Mouse (Mus musculus): ENCODE measurements around the gene Pik3ap1.
"Not testable (repeated sequence)": the region's sequence is repeated elsewhere in the genome, so short reads cannot be mapped to it uniquely, and the experiment has no call there.

Pik3ap1 gene

DNA sequence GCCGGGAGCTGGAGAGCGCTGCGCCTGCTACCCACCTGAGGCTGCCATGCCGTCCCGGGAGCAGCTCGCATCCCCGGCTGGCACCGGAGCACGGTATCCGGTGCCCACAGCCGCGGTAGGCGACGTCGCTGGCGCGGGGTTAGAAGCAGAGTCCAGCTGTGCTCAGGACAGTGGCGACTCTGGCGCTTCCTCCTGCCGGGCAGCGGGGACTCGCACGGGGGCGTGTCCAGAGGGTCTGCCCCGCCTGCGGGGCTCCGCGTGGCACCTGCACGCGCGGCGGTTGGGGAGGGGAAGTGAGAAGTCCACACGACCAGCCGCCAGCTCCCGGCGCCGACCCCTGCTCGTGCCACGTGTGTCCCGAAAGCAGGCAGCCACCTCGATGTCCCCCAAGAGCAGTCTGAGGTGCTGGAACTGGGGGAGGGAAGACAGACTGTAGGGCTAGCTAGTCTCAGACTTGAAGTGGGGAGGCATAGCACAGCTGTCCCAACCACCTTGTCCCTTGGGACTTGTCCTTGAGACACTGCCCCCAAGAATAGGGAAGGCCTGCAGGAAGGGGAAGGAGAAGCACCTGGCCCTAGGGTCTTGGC lies at the start of gene Pik3ap1:
Pik3ap1 (minus strand) TSS at position 181 of the 587 bp plus-strand sequence.
- DNase-seq (ENCODE audit: extremely low spot score, low read depth, low spot score): no peak

- DNase-seq (ENCODE audit: extremely low spot score, low read depth, low spot score): not testable (repeated sequence)
Observed at GRCm38 (mm10) chr19:41431512-41432164, 46.7 kb upstream of the Pik3ap1 start.

- not testable (repeated sequence) for DNase-seq (ENCODE audit: extremely low spot score, low read depth, low spot score)
Observed at GRCm38 (mm10) chr19:41425927-41426772, 41.2 kb upstream of the Pik3ap1 start.

GRCm38 (mm10) chr19:41421264-41421663 lies 36.4 kb upstream of the Pik3ap1 start:
- DNase-seq (ENCODE audit: extremely low spot score, low read depth, low spot score): no peak

DNA sequence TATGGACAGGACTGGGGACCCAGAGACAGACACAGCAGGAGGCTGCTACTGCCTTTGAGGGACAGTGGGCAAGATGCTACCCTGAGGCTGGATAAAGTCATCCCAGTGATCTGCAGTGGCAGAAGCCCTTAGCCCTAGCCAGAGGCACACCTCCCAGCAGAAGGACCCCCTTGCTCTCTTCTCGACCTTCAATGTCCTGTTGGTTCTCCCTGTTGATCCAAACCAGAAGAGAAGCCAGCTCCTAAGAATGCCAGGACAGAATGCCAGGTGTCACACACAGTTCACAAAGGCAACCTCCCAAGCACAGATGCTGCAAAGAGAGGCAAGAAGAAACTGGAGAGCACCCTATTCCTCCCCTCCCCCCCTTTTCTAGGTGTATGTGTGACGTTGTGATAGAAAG lies 33.9 kb upstream of the Pik3ap1 start:
- DNase-seq (ENCODE audit: extremely low spot score, low read depth, low spot score): no peak

DNA sequence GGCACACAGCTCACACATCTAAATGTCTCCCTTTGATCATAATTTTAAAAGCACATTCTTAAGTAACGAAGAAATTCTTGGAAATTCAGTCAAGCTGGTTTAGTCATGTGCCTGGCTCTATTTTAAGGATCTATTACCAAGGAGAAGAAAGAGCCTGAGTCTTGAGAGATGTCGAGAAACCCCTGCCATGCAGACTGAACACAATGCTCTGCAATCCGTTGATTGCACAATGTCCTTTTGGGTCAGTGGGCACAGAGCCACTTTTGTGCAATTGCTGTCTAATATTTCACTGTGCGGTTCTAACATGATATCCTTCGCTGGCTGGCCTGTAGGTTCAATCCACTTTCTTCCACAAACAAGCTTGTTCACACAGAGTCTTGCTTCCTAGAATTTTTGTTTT lies 33.1 kb upstream of the Pik3ap1 start:
- DNase-seq (ENCODE audit: extremely low spot score, low read depth, low spot score): no peak

GRCm38 (mm10) chr19:41416201-41416600 lies 31.3 kb upstream of the Pik3ap1 start:
- DNase-seq (ENCODE audit: extremely low spot score, low read depth, low spot score): no peak

- no peak for DNase-seq (ENCODE audit: extremely low spot score, low read depth, low spot score)
Observed at GRCm38 (mm10) chr19:41402603-41403002, 17.7 kb upstream of the Pik3ap1 start.

DNA sequence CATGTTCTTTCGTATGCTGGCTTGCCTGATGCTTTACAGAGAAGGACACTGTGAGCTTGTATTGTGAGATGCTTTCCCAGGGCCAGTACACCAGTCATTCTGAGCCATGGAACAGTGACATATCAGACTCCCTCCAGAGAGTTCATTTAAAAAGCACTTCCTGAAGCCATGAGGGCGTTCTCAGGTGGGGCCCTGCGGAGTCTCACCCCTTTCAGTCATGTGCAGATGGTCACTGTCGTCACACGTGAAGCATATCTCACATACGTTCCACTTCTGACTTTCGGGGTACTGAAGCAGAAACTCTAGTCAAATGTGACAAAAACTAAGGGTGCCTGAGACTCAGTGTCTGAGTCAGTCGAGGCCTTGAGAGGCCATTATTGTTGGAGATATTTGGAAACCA lies 6.0 kb upstream of the Pik3ap1 start:
- DNase-seq (ENCODE audit: extremely low spot score, low read depth, low spot score): no peak

DNA sequence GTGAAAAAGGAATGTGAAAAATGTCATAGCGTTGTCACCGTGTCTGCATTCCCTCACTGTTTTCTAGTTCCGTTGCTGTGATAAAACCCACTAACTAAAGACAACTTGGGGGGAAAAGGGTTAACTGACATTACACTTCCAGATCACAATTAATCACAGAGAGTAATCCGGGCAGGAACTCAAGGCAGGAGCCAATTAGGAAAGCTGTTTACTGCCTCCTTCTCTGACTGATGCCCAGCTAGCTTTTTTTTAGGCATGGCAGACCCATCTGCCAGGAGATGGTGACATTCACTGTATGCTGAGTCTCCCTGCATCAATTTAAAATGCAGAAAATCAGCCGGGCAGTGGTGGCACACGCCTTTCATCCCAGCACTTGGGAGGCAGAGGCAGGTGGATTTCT lies 4.4 kb upstream of the Pik3ap1 start:
- no peak for DNase-seq (ENCODE audit: extremely low spot score, low read depth, low spot score)

DNA sequence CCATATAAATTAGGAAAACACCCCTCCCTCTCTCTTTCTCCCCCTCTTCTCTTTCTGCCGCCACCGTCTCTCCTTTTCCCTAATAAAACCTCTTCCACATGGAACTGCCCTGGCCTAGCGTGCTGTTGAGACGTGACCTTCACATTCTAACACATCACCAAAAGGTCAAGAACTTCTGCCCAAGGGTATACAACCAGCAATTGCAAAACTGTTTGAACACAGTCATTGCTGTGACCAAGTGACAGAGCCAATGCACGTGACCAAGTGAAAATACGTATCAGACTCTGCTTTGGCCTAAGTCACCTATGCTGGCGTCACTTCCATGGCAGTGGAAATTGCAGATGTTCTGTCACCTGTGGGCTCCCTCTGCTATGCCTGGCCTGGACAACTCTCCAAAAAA lies 3.3 kb upstream of the Pik3ap1 start:
- DNase-seq (ENCODE audit: extremely low spot score, low read depth, low spot score): no peak

GRCm38 (mm10) chr19:41387262-41387661 lies 2.4 kb upstream of the Pik3ap1 start:
- no peak for DNase-seq (ENCODE audit: extremely low spot score, low read depth, low spot score)

DNA sequence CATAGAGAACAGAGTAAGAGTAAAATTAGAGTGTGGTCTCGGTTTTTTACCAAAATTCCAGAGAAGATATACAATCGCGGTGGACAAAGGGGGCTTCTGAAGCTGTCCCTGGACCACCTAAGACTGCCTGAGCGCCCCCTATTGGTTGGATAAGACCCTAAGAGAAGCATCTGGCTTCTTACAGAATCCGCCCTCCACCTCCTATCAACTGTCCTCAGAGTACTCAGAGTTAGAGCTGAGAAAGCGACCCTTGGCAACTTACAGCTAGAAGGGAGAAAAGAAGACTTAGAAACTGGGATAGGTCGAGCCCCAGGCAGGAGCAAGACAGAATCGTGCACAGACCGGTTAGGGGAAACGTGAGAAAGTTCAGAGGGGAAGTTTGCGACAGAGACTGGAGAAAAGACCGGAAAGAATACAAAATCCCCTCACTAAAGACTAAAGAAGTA lies 473 bp downstream of the Pik3ap1 start:
- DNase-seq (ENCODE audit: extremely low spot score, low read depth, low spot score): no peak

- no peak for DNase-seq (ENCODE audit: extremely low spot score, low read depth, low spot score)
Observed at GRCm38 (mm10) chr19:41382391-41382978, 2.4 kb downstream of the Pik3ap1 start.

GRCm38 (mm10) chr19:41381581-41382239 lies 3.2 kb downstream of the Pik3ap1 start:
- DNase-seq (ENCODE audit: extremely low spot score, low read depth, low spot score): no peak

GRCm38 (mm10) chr19:41379195-41379594 lies 5.7 kb downstream of the Pik3ap1 start:
- DNase-seq (ENCODE audit: extremely low spot score, low read depth, low spot score): no peak

DNA sequence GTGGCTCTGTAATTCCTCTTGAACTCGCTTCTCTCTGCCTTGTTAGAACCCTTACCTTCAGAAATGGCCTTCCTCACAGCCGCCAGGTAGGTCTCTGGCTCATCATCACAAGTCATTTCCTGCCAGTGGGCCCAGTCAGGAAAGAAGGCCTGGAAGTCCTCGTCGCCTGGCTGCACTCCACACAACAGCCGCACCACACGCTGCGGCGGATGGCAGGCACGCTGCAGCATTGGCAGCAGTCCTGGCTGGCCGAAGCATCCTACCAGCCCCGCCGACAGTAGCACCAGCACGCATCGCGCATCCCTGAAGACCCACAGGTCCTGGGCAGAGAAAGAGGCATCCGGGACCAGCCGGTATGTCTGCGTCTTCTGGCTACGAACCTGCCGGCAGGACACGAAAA lies 9.1 kb downstream of the Pik3ap1 start:
- no peak for DNase-seq (ENCODE audit: extremely low spot score, low read depth, low spot score)

DNA sequence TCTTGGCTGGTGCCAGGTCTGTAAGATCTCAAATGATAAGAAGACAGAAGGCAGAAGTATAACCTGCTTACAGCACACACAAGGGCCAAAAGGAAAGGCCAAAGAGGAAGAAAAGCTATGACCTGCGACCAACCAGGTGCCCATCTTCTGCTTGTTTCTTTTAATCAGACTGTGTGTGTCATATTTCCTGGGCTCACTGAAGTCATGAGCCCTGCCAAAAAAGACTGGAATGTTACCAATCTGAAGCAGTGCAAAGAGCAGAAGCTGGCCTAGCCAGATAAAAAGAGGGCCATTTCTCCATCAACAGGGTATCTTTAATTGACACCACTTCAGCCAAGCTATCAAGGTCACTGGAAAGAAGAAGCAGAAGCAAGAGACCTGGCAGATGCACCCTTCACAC lies 9.8 kb downstream of the Pik3ap1 start:
- DNase-seq (ENCODE audit: extremely low spot score, low read depth, low spot score): no peak

- DNase-seq (ENCODE audit: extremely low spot score, low read depth, low spot score): no peak
Observed at GRCm38 (mm10) chr19:41374658-41375057, 10.2 kb downstream of the Pik3ap1 start.

GRCm38 (mm10) chr19:41372322-41372721 lies 12.6 kb downstream of the Pik3ap1 start:
- no peak for DNase-seq (ENCODE audit: extremely low spot score, low read depth, low spot score)

DNA sequence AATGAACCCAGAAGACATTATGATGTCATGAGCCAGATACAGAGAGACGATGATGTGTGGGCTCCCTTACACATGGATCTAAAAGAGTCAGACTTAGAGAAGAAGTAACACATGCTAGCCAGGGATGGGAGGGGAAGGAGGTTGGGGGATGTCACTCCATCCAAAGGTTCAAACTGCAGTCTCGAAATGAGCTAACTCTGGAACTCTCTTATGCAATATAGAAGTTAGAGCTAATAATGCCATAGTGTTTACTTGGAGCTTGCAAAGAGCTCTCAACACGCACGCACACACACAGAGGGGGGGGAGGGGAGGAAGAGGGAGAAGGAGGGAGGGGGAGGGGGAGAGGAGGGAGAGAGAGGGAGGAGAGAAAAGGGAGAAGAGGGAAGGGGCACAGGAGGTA lies 13.5 kb downstream of the Pik3ap1 start:
- DNase-seq (ENCODE audit: extremely low spot score, low read depth, low spot score): no peak
